Mouse (Mus musculus) brain, embryonic 14.5 days (tissue): Measurements from ENCODE around the gene Ppp2r5c.

ENCODE experiments used
- CTCF ChIP-seq: fragments of 200-500 bp; IDR thresholded peaks from 2 replicates; pipeline ENCODE4 v1.5.1; 2012; ENCODE audit warnings: inconsistent platforms, mild to moderate bottlenecking, moderate library complexity, borderline replicate concordance; ENCODE audit not compliant: insufficient read depth, insufficient read length; ENCODE audit errors: extremely low read depth
- POLR2A ChIP-seq: fragments of 200-500 bp; IDR thresholded peaks from 2 replicates; pipeline ENCODE4 v1.6.1; 2012; ENCODE audit warnings: mild to moderate bottlenecking, inconsistent platforms, borderline replicate concordance; ENCODE audit not compliant: poor library complexity, insufficient read depth, insufficient read length, severe bottlenecking; ENCODE audit errors: extremely low read depth

DNA sequence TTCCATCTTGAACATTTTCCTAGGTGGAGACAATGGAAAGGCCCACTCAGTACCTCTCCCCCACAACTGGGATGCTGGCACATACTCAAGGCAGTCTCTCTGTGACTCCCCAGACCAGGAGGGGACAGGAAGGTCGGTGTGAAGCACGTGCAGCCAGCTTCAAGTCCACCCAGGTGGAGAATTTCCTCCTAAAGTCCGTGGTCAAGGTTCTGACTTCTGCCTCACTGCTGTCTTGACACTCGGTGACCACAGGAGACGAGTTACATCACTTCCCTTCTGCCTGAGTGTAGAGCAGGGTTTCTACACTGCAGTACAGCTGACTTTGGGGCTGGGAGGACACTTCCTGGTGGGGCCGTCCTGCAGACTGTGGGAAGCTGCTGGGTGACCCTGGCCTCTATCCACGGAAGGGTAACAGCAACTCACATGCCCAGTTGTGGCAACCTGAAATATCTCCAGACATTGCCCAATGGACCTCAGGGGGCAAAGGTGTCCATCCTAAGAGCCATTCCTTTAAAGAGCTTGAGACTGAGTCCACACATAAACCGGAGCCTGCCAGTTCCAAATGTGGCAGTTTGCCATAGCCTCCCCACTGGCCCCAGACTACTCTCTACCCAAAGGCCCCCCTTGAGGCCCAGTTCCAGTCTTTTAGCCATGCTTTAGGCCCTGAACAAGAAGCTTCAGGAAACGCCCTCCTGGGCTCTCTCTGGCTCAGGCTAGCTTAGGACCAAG lies 10.1 kb upstream of the Ppp2r5c start:
- TF ChIP-seq CTCF (no peak), POLR2A (no peak)
